Mouse (Mus musculus): ENCODE results near the gene Zfp763. TPM values are rescaled to one million over a fixed set of nuclear protein-coding genes. Genes with fewer than 3 reads are reported as not detected.

The Zfp763 gene
- polyA plus RNA-seq, 1 experiment from 2014 or later = 30.1 TPM

- no peaks in the 10 kb centered on the region for H3K4me1 ChIP-seq
- ATAC-seq (replicated peaks) = no peak
- H3K27ac ChIP-seq (replicated peaks) = no peak overlapping the region
- H3K4me3 ChIP-seq = no peak overlapping the region
- H3K36me3 ChIP-seq = peaks cover 37% of the 10 kb centered on the region
- H3K4me2 ChIP-seq (replicated peaks) = no peak overlapping the region
- H3K27me3 ChIP-seq = no peaks in the 10 kb centered on the region
- no peaks in the 10 kb centered on the region for H3K9me3 ChIP-seq
- no peak overlapping the region for H3K9ac ChIP-seq (replicated peaks)
- WGBS = 82% methylated on average over 4 of the region's 4 CpGs
Observed at GRCm38 (mm10) chr17:32981361-32981760, 51.8 kb downstream of the Zfp763 start.

Other genes with a start within 250 kb of the Zfp763 start
- 43.1 and 44.7 TPM in 2 replicates for gene Zfp871, start 245.1 kb downstream of the Zfp763 start, polyA plus RNA-seq (2015; fragmentation: Nextera tagmentation; extraction: Ambion mirVana)
- gene Zfp811, start 223.5 kb downstream of the Zfp763 start, polyA plus RNA-seq (2015; fragmentation: Nextera tagmentation; extraction: Ambion mirVana) = 40.9 TPM in 2 replicates
- 22.8 and 23.6 TPM in 2 replicates for gene Zfp799, start 203.1 kb downstream of the Zfp763 start, polyA plus RNA-seq (2015; fragmentation: Nextera tagmentation; extraction: Ambion mirVana)
- gene Zfp870, start 141.8 kb downstream of the Zfp763 start, polyA plus RNA-seq (2015; fragmentation: Nextera tagmentation; extraction: Ambion mirVana) = 9.2 and 10.6 TPM in 2 replicates
- gene Cyp4f14, start 116.1 kb downstream of the Zfp763 start, polyA plus RNA-seq (2015; fragmentation: Nextera tagmentation; extraction: Ambion mirVana) = 0.10 TPM in 1 of 2 replicates, not detected in the other
- 7.0 and 7.9 TPM in 2 replicates for gene Cyp4f13, start 86.0 kb downstream of the Zfp763 start, polyA plus RNA-seq (2015; fragmentation: Nextera tagmentation; extraction: Ambion mirVana)
- 9.7 and 10.9 TPM in 2 replicates for gene Zfp472, start 67.6 kb downstream of the Zfp763 start, polyA plus RNA-seq (2015; fragmentation: Nextera tagmentation; extraction: Ambion mirVana)
- gene Zfp952, start 40.3 kb downstream of the Zfp763 start, polyA plus RNA-seq (2015; fragmentation: Nextera tagmentation; extraction: Ambion mirVana) = 22.0 and 22.6 TPM in 2 replicates
- gene 4921501E09Rik, start 34.7 kb upstream of the Zfp763 start, polyA plus RNA-seq (2015; fragmentation: Nextera tagmentation; extraction: Ambion mirVana) = not detected in 2 replicates
- gene Zfp563, start 55.9 kb upstream of the Zfp763 start, polyA plus RNA-seq (2015; fragmentation: Nextera tagmentation; extraction: Ambion mirVana) = 22.5 and 25.3 TPM in 2 replicates
- gene Morc2b, start 106.3 kb upstream of the Zfp763 start, polyA plus RNA-seq (2015; fragmentation: Nextera tagmentation; extraction: Ambion mirVana) = 0.39 and 0.51 TPM in 2 replicates
- gene Olfr55, start 135.0 kb upstream of the Zfp763 start, polyA plus RNA-seq (2015; fragmentation: Nextera tagmentation; extraction: Ambion mirVana) = 0.04 and 0.08 TPM in 2 replicates
- not detected in 2 replicates for gene Olfr239, start 157.9 kb upstream of the Zfp763 start, polyA plus RNA-seq (2015; fragmentation: Nextera tagmentation; extraction: Ambion mirVana)
- gene Olfr1564, start 188.3 kb upstream of the Zfp763 start, polyA plus RNA-seq (2015; fragmentation: Nextera tagmentation; extraction: Ambion mirVana) = 0.05 TPM in 1 of 2 replicates, not detected in the other
- gene Zfp955a, start 221.7 kb upstream of the Zfp763 start, polyA plus RNA-seq (2015; fragmentation: Nextera tagmentation; extraction: Ambion mirVana) = 25.6 and 26.2 TPM in 2 replicates
- gene Olfr63, start 231.3 kb upstream of the Zfp763 start, polyA plus RNA-seq (2015; fragmentation: Nextera tagmentation; extraction: Ambion mirVana) = 0.05 and 0.08 TPM in 2 replicates